Mouse (Mus musculus): ENCODE measurements around the gene Fbxl16. TPM values are rescaled to one million over a fixed set of nuclear protein-coding genes. Genes with fewer than 3 reads are reported as not detected.
A peak's percentile ranks its signal among the peaks of the same experiment; 100 is the strongest.

The Fbxl16 gene
- polyA plus RNA-seq, 1 experiment from 2014 or later: 29.1 TPM

DNA sequence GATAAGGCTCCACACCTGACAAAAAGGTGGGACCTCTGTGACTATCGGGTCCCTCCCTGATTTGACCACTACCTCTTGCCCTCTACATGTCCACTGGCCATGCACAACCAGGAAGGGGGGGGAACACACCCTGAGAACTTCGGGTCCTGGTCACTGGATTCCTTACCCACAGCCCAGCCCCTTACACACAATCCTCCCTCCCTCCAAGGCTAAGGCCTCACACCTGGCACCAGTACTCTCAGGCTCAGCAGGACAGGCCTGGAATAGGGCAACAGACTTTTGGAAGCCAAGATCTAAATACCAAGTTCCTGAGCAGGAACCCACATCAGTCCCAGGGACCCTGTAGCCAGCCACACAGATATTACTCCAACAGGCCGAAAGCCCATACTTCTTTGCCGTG, 30.0 kb downstream of the Fbxl16 start:
- no peak for ATAC-seq (ENCODE audit: low FRiP score)
- H3K4me2 ChIP-seq: no peak overlapping the region
- H3K27me3 ChIP-seq: no peaks in the 10 kb centered on the region
- H3K9me3 ChIP-seq: no peaks in the 10 kb centered on the region
- peak overlapping the region; percentile 46; the same call in 1 of the 2 replicates for H3K9ac ChIP-seq
- peaks cover 57% of the 10 kb centered on the region for H3K36me3 ChIP-seq
- peak overlapping the region; percentile 8; the same call in 1 of the 2 replicates for H3K27ac ChIP-seq
- no peak overlapping the region for H3K4me3 ChIP-seq
- WGBS: 87% methylated on average over 4 of the region's 4 CpGs
- peaks cover 64% of the 10 kb centered on the region for H3K4me1 ChIP-seq (replicated peaks)

DNA sequence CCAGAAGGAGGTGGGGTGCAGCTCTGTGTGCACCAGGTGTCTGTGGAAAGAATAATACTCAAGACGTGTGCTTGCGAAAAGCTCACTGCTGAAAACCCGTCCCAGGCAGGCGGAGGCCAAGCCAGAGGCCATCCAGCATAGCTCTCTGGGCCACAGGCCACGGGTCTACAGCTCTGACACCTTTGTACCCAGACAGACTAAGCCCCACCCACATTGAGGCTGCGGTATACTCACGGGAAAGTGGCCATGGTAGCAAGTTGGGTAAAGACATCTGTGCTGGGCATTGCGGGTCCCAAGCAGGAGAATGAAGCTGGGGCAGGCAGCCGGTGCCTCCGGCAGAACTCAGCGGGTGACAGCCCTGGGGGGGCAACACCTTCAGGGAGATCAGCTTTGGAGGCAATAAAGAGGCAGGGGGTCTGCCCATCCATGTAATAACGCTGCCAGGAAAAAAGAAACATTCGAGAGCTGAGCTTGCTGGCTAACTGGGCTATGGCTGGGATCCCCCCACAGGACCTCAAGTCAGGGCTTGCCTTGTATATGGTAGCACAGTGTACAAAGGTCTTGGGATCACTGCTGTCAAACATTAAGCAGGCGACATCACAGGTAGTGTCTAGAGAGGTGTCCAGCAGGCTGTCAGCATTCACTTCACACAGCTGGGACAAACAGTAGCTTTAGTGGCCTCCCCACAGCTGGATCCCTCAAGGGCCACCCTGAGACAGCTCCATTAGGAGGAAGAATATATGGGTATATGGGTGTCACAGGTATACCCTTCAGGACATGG, 30.8 kb downstream of the Fbxl16 start:
- ATAC-seq (ENCODE audit: low FRiP score): no peak
- 89% methylated on average over 14 of the region's 14 CpGs for WGBS
- Histone ChIP-seq H3K27me3 (no peaks in the 10 kb centered on the region), H3K4me1 (replicated peaks) (peaks cover 59% of the 10 kb centered on the region), H3K36me3 (peaks cover 57% of the 10 kb centered on the region), H3K9ac (peak overlapping the region; percentile 46; the same call in 1 of the 2 replicates), H3K27ac (no peak overlapping the region), H3K4me3 (no peak overlapping the region), H3K4me2 (no peak overlapping the region), H3K9me3 (no peaks in the 10 kb centered on the region)

DNA sequence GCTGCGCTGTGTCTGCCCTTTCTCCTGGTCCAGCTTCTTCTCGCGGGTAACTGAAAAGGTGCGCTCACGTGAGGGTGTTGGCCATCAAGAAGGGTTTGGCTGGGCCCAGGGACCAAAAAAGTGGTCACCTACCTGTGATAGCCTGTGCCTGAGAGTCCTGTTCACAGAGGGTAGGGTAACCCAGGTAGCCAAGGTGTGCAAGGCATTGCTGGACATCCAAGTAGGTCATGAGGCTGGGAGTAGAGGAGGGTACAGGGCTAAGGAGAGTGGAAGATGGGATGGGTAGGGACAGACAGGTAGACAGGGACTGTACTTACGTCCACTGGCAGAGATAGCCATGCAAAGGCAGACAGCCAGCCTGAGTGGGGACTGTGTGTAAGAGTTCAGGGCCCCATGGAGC, 31.6 kb downstream of the Fbxl16 start:
- no peaks in the 10 kb centered on the region for H3K9me3 ChIP-seq
- H3K4me1 ChIP-seq (replicated peaks): peaks cover 55% of the 10 kb centered on the region
- H3K4me2 ChIP-seq: no peak overlapping the region
- no peak overlapping the region for H3K27ac ChIP-seq
- no peak overlapping the region for H3K4me3 ChIP-seq
- H3K9ac ChIP-seq: no peak overlapping the region
- peaks cover 51% of the 10 kb centered on the region for H3K36me3 ChIP-seq
- no peak for ATAC-seq (ENCODE audit: low FRiP score)
- 97% methylated on average over 6 of the region's 6 CpGs for WGBS
- no peaks in the 10 kb centered on the region for H3K27me3 ChIP-seq

DNA sequence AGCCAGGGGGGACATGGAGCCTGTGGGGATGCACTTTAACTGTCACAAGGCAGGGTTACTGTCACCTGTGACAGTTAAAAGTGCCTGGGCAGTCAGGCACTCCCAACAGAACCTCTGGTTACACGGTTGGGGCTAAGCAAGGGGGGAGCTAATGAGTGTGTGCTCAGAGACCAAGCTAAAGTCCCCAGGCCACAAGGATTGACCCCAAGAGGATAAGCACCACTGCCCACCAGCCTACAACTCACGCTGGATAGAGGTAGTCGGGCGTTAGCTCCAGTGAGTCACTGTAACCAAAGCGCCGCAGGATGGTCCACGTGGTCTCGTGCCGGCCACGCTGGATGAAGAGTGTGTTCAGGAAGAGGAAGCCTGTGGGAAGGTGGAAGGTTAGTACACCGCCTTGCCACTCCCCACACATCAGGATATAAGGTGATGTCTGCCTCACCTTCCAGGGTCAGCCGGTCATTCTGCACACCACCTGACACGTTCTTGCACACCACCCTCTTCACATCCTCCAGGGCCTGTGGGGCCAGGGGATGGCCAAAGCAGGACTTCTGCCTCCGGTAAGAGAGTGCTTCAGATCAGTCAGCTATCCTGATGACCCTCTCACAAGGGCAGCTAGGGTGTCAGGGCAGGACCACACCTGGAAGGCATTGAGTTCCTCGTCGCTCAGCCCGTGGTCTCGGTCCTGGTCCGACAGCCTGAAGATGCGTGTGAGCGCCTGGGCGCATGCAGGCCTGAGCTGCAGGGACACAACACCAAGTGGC, 32.4 kb downstream of the Fbxl16 start, which contains the start of gene Gm20683:
TSS of gene Gm20683 (minus strand) at position 647 of the 764 bp plus-strand sequence.
- Histone ChIP-seq H3K27ac (no peak within 1 kb of the TSS), H3K4me1 (replicated peaks) (peaks cover 47% of the 10 kb centered on the region), H3K9ac (0 out of 2 replicates have a peak within 1 kb of the TSS, but pooled peaks have one; percentile 4), H3K27me3 (no peaks in the 10 kb centered on the region), H3K4me2 (no peak within 1 kb of the TSS), H3K4me3 (no peak within 1 kb of the TSS), H3K36me3 (peaks cover 50% of the 10 kb centered on the region), H3K9me3 (no peaks in the 10 kb centered on the region)
- WGBS: 94% methylated on average over 22 of the region's 22 CpGs
- no peak for ATAC-seq (ENCODE audit: low FRiP score)

DNA sequence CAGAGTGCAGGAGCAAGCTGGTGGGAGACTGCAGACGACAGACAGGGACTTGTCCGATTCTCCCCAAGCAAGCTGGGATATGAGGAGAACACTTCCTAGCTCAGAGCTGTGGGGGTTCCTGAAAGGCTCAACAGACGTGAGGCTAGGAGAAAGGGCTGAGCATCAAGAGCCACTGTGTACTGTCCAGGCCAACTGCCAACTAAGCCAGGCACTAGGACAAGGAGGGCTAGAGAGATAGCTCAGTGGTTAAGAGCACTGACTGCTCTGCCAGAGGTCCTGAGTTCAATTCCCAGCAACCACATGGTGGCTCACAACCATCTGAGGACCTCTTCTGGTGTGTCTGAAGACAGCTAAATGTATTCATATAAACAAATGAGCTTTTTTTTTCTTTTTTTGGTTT, 33.6 kb downstream of the Fbxl16 start:
- H3K36me3 ChIP-seq: peaks cover 57% of the 10 kb centered on the region

DNA sequence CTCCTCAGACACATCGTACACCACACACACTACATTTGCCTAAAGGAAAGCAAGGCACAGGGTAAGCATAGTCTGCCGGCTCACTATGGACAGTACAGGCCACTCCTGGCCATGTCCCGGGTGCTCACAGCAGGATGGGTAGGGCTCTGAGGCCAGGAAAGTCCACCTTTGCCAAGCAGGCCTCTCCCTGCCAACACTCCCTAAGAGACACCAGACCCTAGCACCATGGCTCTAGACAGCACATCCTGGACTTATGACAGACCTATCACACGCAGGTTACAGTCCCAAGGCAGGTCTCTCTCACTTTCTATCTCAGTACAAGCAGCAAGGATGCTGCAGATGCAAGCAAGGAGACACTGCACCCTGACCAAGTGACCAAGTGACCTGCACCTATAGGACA, 34.2 kb downstream of the Fbxl16 start:
- H3K4me1 ChIP-seq (replicated peaks): peaks cover 29% of the 10 kb centered on the region
- peak overlapping the region; percentile 96 for H3K4me2 ChIP-seq
- H3K4me3 ChIP-seq: peak overlapping the region; percentile 90
- 96% methylated on average over 4 of the region's 4 CpGs for WGBS
- no peak for ATAC-seq (ENCODE audit: low FRiP score)
- H3K9ac ChIP-seq: peak overlapping the region; percentile 88
- no peaks in the 10 kb centered on the region for H3K27me3 ChIP-seq
- no peak overlapping the region for H3K27ac ChIP-seq
- no peaks in the 10 kb centered on the region for H3K9me3 ChIP-seq
- peaks cover 58% of the 10 kb centered on the region for H3K36me3 ChIP-seq

More for the DNA sequence above, 33.6 kb downstream of the Fbxl16 start:
- 80% methylated on average over 3 of the region's 3 CpGs for WGBS
- Histone ChIP-seq H3K4me2 (no peak overlapping the region), H3K9ac (no peak overlapping the region), H3K27ac (no peak overlapping the region), H3K27me3 (no peaks in the 10 kb centered on the region), H3K9me3 (no peaks in the 10 kb centered on the region), H3K4me3 (no peak overlapping the region), H3K4me1 (replicated peaks) (peaks cover 35% of the 10 kb centered on the region)
- no peak for ATAC-seq (ENCODE audit: low FRiP score)

DNA sequence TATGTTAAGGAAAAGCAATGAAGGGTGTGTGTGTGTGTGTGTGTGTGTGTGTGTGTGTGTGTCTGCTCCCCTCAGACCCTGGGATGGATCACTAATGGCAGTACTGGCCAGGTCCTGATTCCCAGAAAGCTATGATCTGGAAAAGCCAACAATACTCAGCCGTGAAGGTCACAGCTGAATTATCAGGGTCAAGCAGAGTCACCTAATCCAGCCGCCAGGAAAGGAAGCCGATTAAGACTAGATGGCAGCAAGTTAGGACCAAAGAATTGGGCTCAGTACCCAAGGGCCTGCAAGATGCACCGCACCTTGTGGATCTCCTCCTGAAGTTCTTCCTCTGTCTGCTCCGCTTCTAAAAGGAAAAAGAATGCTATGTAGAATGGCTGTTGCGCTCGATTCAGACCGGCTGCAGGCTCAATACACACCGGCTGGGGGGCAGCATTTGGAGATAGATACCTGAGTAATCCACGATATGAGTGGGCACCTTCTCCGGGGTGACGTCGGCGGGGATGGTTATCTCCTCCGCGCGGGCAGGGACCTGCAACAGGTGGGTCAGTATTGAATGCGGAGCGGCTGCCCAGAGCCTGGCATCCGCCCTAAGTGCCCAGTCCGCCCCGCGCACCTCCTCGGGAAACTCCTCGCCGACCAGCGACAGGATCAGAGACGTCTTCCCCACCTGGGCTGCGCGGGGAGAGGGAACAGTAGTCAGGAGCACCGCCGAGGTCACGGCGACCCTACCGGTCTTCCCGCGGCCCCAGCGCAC, 34.9 kb downstream of the Fbxl16 start:
- Histone ChIP-seq H3K4me2 (peak overlapping the region; percentile 96), H3K36me3 (peaks cover 61% of the 10 kb centered on the region), H3K9ac (peak overlapping the region; percentile 88), H3K4me3 (peak overlapping the region; percentile 90), H3K27ac (peak overlapping the region; percentile 79), H3K9me3 (no peaks in the 10 kb centered on the region), H3K27me3 (no peaks in the 10 kb centered on the region), H3K4me1 (replicated peaks) (peaks cover 23% of the 10 kb centered on the region)
- WGBS: 6% methylated on average over 36 of the region's 38 CpGs
- no peak; the same call in 1 of the 2 replicates for ATAC-seq (ENCODE audit: low FRiP score)

DNA sequence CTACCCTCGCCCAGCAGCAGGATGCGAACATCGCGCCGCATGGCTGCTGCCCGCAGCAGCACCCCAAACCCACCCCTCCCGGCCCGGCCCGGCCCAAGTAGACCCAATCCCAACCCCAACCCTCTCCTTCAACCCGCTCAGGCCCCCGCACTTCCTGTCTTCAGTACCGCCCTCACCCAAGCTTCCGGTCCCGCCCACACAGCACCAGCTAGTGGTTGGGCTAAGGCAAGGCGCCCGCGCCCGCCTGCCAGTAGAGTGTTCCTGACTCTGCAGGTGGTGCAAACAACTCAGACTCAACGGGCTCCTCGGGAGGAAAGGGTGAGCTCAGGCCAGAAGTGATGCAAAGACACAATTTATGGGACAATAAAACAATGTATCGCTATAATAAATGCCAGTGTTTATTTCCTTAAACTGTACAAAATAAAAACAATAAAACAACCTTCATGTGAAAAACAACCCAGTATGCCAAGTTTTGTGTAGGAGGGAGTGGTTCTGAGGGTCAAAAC, 35.6 kb downstream of the Fbxl16 start, which contains the start of gene Rhot2:
TSS of gene Rhot2 (minus strand) at position 456 of the 506 bp plus-strand sequence.
- peaks cover 61% of the 10 kb centered on the region for H3K36me3 ChIP-seq
- peak; percentile 91 for ATAC-seq (ENCODE audit: low FRiP score)
- H3K27me3 ChIP-seq: no peaks in the 10 kb centered on the region
- peak within 1 kb of the TSS; percentile 96 for H3K4me2 ChIP-seq
- peak within 1 kb of the TSS; percentile 90 for H3K4me3 ChIP-seq
- H3K27ac ChIP-seq: peak within 1 kb of the TSS; percentile 79
- 1% methylated on average over 21 of the region's 21 CpGs for WGBS
- peak within 1 kb of the TSS; percentile 88 for H3K9ac ChIP-seq
- H3K4me1 ChIP-seq (replicated peaks): peaks cover 18% of the 10 kb centered on the region
- no peaks in the 10 kb centered on the region for H3K9me3 ChIP-seq

DNA sequence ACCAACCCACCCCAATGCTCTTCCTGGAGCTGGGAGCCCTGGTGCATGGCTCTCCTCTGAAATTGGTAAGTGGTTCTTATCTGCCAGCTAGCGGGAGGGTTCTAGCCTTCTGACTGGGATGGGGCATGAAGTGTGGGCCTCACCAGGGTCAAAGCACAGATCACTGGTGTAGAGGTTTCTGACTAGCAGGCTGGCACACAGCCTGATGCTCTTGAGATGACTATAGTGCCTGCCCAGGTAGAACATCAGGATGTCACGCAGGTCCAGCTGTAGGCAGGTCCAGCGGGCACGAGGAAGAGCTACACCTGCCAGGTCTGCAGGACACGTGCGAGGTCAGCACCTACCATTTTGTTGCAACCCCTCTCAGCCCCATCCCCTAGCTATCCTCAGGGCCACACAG, 51.3 kb downstream of the Fbxl16 start:
- H3K27me3 ChIP-seq: no peaks in the 10 kb centered on the region
- H3K4me3 ChIP-seq: peak overlapping the region; percentile 69
- peak overlapping the region; percentile 85 for H3K9ac ChIP-seq
- WGBS: 94% methylated on average over 6 of the region's 6 CpGs
- H3K4me2 ChIP-seq: peak overlapping the region; percentile 82
- peaks cover 26% of the 10 kb centered on the region for H3K4me1 ChIP-seq (replicated peaks)
- no peaks in the 10 kb centered on the region for H3K9me3 ChIP-seq
- peaks cover 1% of the 10 kb centered on the region; the same call in 1 of the 2 replicates for H3K36me3 ChIP-seq
- ATAC-seq (ENCODE audit: low FRiP score): no peak
- no peak overlapping the region for H3K27ac ChIP-seq

DNA sequence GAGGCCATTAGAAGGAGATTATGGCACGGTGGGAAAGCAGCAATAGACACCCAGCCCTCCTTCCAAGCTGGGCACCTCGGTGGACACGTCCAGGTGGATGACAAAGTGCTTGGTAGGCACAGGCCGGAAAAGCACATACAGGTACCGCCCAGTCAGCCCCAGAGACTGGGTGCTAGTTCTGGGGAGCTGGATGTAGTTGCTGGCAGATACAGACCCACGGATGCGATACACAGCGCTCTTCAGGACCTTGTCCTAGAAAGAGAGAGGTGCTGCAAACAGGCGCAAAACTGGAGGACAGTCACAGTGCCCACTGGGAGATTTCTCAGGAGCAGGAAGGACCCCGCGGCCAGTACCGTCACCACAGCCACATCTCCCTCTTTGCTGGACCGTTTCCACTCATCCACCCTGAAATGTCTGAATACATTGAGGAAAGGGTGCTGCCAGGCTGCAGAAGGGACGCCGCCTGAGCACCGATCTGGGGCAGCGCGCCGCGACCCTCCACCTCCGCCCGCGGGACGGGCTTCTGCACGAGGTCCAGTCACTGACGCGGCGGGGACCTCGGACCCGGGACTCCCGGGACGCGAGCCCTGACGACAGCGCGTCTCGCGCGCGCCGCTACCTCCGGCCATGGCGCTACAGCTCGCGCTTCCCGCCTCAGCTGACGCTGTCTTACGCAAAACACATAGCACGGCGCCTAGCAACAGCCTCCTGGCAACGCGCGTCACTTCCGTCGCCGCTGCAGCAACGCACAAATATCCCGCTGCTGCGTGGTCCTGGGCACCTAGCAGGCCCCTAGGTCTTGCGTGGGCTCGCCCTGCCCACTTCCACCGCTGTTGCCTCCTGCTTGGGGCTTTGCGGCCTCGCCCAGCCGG, 52.2 kb downstream of the Fbxl16 start, which contains the start of gene Wdr90:
TSS of gene Wdr90 (minus strand) at position 670 of the 872 bp plus-strand sequence.
- Histone ChIP-seq H3K4me2 (peak within 1 kb of the TSS; percentile 82), H3K9ac (peak within 1 kb of the TSS; percentile 85), H3K27me3 (no peaks in the 10 kb centered on the region), H3K9me3 (no peaks in the 10 kb centered on the region), H3K36me3 (no peaks in the 10 kb centered on the region), H3K4me3 (peak within 1 kb of the TSS; percentile 69), H3K27ac (peak within 1 kb of the TSS; percentile 91), H3K4me1 (replicated peaks) (peaks cover 26% of the 10 kb centered on the region)
- ATAC-seq (ENCODE audit: low FRiP score): peak; percentile 92
- 4% methylated on average over 65 of the region's 65 CpGs for WGBS

Data from hindbrain, embryonic 13.5 days (tissue).